Mouse (Mus musculus) thymus, adult 2 months (tissue): ENCODE results near the gene Ugt1a6a.

Experiments
- CTCF ChIP-seq: fragments of 200-500 bp; IDR thresholded peaks from 2 replicates; pipeline ENCODE4 v1.5.1; 2012; ENCODE audit warnings: mild to moderate bottlenecking, control low read depth, low read length, moderate library complexity, borderline replicate concordance; ENCODE audit not compliant: control insufficient read depth, poor library complexity, insufficient read depth; ENCODE audit errors: extremely low read depth
- POLR2A ChIP-seq: fragments of 200-500 bp; IDR thresholded peaks from 2 replicates; pipeline ENCODE4 v1.6.1; 2012; ENCODE audit warnings: mild to moderate bottlenecking, low read length, control low read depth, moderate library complexity; ENCODE audit not compliant: control insufficient read depth, poor library complexity, insufficient read depth; ENCODE audit errors: extremely low read depth

GRCm38 (mm10) chr1:88165711-88166110, 31.1 kb downstream of the Ugt1a6a start, which contains the start of gene Ugt1a5:
- TF ChIP-seq CTCF (no peak), POLR2A (no peak)
